8 mouse cellular contexts compared by ENCODE assay signal in genomic region chr2:25356208-25357079, GRCm38 (mm10). TPM values are rescaled to one million over a fixed set of nuclear protein-coding genes. Genes with fewer than 3 reads are reported as not detected.
DNase-seq lines count a peak whose midpoint lies in the region; ATAC-seq and TF ChIP-seq lines count a peak whose summit lies in the region.

Gene Dpp7 (minus strand): TSS chr2:25356359.

- peaks cover 22% of the 10 kb centered on the region for H3K36me3 ChIP-seq in hindbrain, postnatal 0 days (ENCODE audit: insufficient read depth, low read length)
- peaks cover 43% of the 10 kb centered on the region for H3K36me3 ChIP-seq in macrophage (ENCODE audit: inconsistent target)

- intact Hi-C loops in left cerebral cortex, adult 2 months (cut with DNase I), result no loop called here

- H3K4me2 ChIP-seq in hindbrain, postnatal 0 days (ENCODE audit: low read depth, low read length), result peak within 1 kb of the TSS; percentile 92

- peak; percentile 70 for TF ChIP-seq POLR2A in cortical plate, adult 2 months (IDR thresholded peaks at IDR 0.05; ENCODE audit: extremely low read depth, insufficient read depth, low read length)

- DNase-seq in adrenal gland, adult (ENCODE audit: inconsistent age in 2 of 2, low spot score in 1 of 2), result peak; percentile 76 to 89
- peak; percentile 72 to 74 for DNase-seq in gastrocnemius, adult 8-10 months (ENCODE audit: low spot score in 2 of 2)
- peak; percentile 93 for DNase-seq in hindbrain, postnatal 0 days (ENCODE audit: low spot score)
- DNase-seq in left cerebral cortex, adult 2 months (ENCODE audit: extremely low spot score in 1 of 2, low spot score in 2 of 2), result peak; percentile 80 to 82
- peak; percentile 67 for DNase-seq in retina, postnatal 7 days (ENCODE audit: low read depth, low spot score)
- no peak for DNase-seq in urinary bladder, adult 2 months (ENCODE audit: low spot score)

- H3K79me2 ChIP-seq in macrophage (ENCODE audit: inconsistent target), result peaks cover 45% of the 10 kb centered on the region

- no peak for TF ChIP-seq CTCF in cortical plate, adult 2 months (IDR thresholded peaks at IDR 0.05; ENCODE audit: extremely low read depth, insufficient read depth, low read length)
- TF ChIP-seq CTCF in hindbrain, postnatal 0 days (IDR thresholded peaks at IDR 0.05; ENCODE audit: low read depth), result no peak
- no peak for TF ChIP-seq CTCF in left cerebral cortex, adult 2 months (IDR thresholded peaks at IDR 0.05)

- no peaks in the 10 kb centered on the region for H3K27me3 ChIP-seq in hindbrain, postnatal 0 days (ENCODE audit: insufficient read depth, low read length)

- no peaks in the 10 kb centered on the region for H3K9me3 ChIP-seq in hindbrain, postnatal 0 days (ENCODE audit: low read length)

- no peak within 1 kb of the TSS for H3K27ac ChIP-seq in cortical plate, adult 2 months (ENCODE audit: insufficient read depth, low read length)
- H3K27ac ChIP-seq in hindbrain, postnatal 0 days, result peak within 1 kb of the TSS; percentile 51; the same call in 1 of the 2 replicates
- 0 out of 2 replicates have a peak within 1 kb of the TSS, but pooled peaks have one; percentile 11 for H3K27ac ChIP-seq in left cerebral cortex, adult 2 months
- peak within 1 kb of the TSS; percentile 79 for H3K27ac ChIP-seq in macrophage

- peak; percentile 88 for ATAC-seq in hindbrain, postnatal 0 days

- H3K9ac ChIP-seq in hindbrain, postnatal 0 days (replicated peaks; ENCODE audit: low read length), result peak within 1 kb of the TSS; percentile 53

- H3K4me3 ChIP-seq in cortical plate, adult 2 months (ENCODE audit: insufficient read depth, low read length), result peak within 1 kb of the TSS; percentile 63
- H3K4me3 ChIP-seq in hindbrain, postnatal 0 days (ENCODE audit: low read length), result peak within 1 kb of the TSS; percentile 49
- peak within 1 kb of the TSS; percentile 52 for H3K4me3 ChIP-seq in left cerebral cortex, adult 2 months
- peak within 1 kb of the TSS; percentile 90 for H3K4me3 ChIP-seq in macrophage (ENCODE audit: inconsistent target)

- H3K4me1 ChIP-seq in cortical plate, adult 2 months (ENCODE audit: control insufficient read depth, insufficient read depth, low read length), result peaks cover 7% of the 10 kb centered on the region
- H3K4me1 ChIP-seq in hindbrain, postnatal 0 days (ENCODE audit: insufficient read depth, low read length), result peaks cover 18% of the 10 kb centered on the region

- WGBS in hindbrain, postnatal 0 days, result 2% methylated on average over 13 of the region's 13 CpGs
- WGBS in macrophage (ENCODE audit: missing documents), result 7% methylated on average over 13 of the region's 13 CpGs

RNA-seq across cellular contexts. Expression of gene Dpp7, which starts in this region (rescaled TPM):
- polyA plus RNA-seq in cortical plate, adult 2 months (2012; rRNA removed), result 59.8 and 69.1 TPM in 2 replicates
- 10 to 100 TPM; 12.8 to 20.3 (median 16.7) TPM for total RNA-seq in gastrocnemius, adult 8-10 months (2022)
- total RNA-seq in hindbrain, postnatal 0 days (2014; rRNA removed), result 19.0 and 30.0 TPM in 2 replicates
- 24.7 and 27.8 TPM in 2 replicates for polyA plus RNA-seq in hindbrain, postnatal 0 days (2015; fragmentation: Nextera tagmentation; extraction: Ambion mirVana)
- total RNA-seq in left cerebral cortex, adult 2 months (2021), result 10 to 100 TPM; 32.2 to 33.9 TPM
- 100 to 1,000 TPM in 21 of 26 experiments, 10 to 100 TPM in 5; 80.5 to 340 (median 152) TPM for total RNA-seq in macrophage (2018; cell fraction: chromatin; rRNA removed)
- 100 to 1,000 TPM in 12 of 26 experiments, 10 to 100 TPM in 14; 67.2 to 160 (median 93.4) TPM for total RNA-seq in macrophage (2018; cell fraction: cytosol; rRNA removed)
- total RNA-seq in macrophage (2018; cell fraction: nucleus; rRNA removed), result 100 to 1,000 TPM; 104 to 338 (median 159) TPM
- polyA plus RNA-seq in macrophage (2018), result 101 to 192 TPM (median 107 TPM) in 3 replicates
- polyA plus RNA-seq in urinary bladder, adult 2 months (2012; rRNA removed), result 36.0 and 37.3 TPM in 2 replicates
